Mouse (Mus musculus) cerebellum, postnatal 36 days (tissue): ENCODE results near the gene Atp6v0a1.

ENCODE experiments used
- DNase-seq, 2 experiments: peaks; one replicate each; pipeline ENCODE4 v3.0.0; 2021 to 2022; ENCODE audit warnings: mixed read lengths in 2 of 2

Gene Atp6v0a1

DNA sequence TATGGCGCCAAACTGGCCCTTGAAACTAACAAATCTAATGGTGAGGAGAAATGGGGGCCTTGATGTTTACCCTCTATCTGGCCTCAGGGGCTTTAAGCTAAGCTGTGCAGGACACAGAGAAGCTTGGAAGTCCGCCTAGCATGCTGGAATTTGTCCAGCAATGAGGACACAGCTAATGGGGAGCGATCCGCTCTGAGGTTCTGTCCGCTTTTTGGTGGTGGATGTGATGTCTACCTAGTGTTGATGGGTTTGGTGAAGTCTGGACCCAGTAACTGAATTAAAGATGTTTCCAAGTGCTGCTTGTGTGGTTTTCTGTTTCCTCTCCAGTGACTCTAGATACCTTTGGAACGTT is 77.0 kb downstream of the Atp6v0a1 start:
- DNase-seq: peak; percentile 45 to 56

DNA sequence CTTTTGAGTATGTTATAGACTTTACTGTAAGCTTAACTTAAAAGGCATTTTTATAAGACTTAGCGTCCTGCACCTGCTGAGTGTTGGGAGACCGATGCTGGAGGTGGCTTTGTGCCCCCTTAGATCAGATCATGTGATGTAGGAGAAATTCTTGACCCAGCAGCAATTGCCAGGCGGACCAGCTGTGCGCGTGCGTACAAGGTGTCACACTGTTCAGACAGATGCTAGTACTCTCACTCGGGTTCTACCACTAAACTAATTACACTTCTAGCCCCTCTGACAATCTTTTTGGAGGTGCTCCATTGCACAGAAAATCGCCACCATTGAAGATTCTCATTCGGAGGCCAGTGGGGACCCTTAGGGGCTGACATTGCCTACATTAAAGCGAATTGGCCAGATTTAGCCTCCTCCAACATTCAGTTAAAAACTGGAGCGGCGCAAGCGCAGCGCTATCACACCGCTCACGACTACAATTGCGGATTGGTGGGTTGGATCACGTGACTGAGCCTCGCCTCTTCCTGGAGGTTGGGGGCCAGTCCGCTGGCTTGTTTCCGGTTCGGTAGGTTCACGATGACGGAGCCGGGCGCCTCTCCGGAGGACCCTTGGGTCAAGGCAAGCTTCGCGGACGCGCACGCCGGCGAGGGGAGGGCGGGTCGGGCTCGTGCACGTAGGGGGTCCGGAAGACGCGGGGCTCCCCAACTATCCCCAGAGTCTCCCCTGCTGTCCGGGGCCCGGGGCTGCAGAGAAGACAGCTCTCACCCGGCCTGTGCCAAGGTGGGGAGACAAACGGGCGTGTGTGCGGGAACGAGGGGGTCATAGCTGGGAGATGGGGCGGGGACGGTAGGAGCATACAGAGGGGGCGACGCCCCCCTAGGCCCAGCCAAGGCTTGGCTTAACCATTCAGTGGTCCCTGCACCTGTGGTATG is 77.8 kb downstream of the Atp6v0a1 start, which contains the start of gene Mlx:
Gene Mlx, plus strand, starts transcription at position 522 of the 926 bp plus-strand sequence.
- peak; percentile 89 to 92 for DNase-seq

DNA sequence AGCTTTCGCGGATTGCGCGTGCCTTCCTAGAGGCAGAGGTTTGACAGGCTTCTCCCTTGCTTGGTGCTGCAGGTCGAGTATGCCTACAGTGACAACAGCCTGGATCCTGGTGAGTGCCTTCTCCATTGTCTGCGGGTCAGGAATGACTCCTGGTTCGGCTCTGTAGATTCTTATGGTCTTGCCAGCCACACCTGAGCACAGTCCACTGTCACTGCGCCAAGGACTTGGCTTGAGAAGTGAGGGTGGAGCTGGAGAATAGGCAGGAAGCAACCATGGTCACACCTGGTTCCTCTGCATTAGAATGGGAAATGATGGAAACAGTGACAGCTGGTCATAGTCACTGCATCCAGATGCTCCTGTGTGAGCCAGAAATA is 78.4 kb downstream of the Atp6v0a1 start:
- no peak for DNase-seq

DNA sequence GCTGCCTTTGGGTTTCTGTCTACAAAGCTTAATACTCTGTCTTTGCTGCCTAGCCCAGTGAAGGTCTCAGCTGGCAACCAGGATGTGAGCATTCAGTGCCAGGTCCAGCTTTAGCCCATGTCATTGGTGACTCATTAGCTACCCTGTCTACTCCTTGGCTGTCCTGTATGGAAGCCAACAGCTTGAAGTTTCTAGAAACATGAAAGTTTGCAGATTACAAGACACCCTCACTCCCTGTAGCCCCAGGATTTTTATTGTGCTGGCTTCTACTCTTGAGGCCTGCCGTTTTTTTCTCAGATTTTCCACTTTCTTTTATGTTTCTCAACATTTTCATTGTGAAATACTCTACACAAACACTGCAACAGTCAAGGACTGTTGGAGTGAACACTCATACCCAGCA is 80.7 kb downstream of the Atp6v0a1 start:
- no peak for DNase-seq

DNA sequence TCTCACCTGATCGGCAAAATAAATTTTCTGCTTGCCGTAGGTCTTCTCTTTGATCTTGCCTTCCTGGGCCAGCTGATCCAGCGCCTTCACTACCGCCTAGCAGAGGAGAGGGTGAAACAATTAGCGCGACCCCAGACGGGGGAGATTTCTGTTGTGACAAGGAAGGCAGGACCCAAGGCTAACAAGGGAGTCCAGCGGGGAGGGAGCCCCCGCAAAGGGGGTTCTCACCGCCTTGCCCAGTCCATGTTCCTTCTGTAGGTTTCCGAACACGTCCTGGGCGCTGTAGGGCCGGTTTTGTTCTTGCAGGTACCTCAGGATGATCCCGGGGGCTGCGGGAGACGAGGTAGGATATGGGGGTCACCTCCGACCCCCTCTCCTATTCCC is 85.7 kb downstream of the Atp6v0a1 start:
- peak in 1 of 2 experiments; percentile 30 for DNase-seq

DNA sequence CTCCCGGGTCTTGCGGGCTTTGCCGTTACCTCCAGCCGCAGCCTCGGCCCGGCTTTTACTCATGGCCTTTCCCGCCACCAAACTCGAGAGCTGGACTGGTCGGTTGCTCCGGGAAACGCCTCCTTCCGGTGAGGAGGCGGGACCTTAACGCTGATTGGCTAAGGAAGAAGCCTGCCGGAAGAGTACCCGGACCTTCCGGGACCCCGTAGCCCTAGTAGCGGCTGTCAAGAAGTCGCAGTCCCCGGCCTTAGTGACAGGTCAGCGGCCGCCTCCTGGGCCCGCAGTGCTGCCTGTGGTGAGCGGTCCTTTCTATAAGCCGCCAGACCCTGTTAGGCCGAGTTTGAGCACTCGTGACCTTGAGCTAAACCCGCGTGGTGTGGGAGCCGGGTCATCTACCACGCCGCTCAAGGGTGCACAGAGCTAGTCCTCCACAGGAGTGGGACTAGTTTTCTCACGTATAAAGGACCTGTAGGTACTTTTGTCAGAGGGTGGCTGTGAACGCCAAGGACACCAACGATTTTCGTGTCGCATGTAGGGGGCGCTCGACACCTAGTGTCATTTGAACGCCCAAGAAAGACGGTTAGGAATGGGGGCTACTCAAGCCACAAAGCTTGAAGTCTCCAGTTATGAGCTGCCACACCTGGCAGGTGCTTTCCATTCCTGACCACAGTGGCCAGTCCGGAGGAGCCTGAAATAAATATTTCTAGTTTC is 86.2 kb downstream of the Atp6v0a1 start, which contains the start of gene Psmc3ip:
Gene Psmc3ip, minus strand, starts transcription at position 123 of the 711 bp plus-strand sequence.
- DNase-seq: peak; percentile 94 to 95

DNA sequence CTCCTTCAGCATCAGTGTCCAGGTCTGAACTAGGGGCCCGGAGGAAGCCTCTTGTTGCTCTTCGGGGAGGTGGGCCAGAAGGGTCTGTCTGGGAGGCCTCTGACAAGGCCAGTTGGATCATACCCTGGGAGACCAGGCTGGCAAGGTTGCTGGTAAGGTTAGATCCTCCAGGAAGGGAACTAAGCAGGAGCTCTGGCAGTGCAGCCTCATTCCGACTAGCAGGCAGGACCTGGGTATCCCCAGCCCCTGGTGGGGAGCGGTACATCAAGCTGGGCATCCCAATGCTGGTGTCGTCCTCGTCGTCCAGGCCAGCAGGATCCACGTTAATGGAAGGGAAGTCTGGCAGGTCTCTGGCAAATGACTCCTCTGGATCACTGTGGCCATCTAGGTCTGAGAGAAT is 89.0 kb downstream of the Atp6v0a1 start:
- no peak for DNase-seq

DNA sequence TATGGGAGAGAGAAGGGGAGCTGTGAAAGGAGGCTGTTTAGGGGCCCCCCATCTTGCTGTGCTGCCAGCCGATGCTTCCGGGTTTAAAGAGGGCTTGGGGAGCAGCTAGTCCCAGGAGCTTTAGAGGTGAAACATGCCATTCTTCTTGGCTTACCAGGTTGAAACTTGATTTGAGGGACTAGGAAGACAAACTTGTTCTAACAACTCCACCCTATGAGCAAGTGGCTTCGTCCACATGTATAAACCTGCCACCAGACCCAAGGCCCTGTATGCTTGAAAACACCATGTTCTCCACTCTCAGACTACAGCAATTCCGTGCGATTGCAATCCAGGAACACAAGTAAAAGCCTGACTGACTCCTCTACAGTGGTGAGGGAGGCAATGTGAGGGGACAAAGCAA is 93.8 kb downstream of the Atp6v0a1 start:
- no peak for DNase-seq

DNA sequence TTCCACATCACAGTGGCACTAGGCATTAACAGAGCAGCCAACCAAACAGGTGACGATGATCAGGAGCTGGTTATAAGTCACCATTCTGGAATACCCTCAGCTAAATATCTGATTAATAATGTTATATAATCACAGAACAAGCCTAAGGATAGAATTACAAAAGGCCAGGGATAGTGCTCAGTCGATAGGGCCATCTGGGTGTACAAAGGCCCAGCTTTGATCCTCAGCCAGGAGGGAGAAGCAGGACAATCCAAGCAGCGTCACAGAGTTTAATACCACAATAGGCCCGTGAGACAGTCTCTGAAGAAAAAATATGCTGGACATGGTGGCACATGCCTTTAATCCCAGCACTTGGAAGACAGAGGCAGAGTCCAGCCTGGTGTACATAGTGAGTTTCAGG is 100.1 kb downstream of the Atp6v0a1 start:
- DNase-seq: no peak

DNA sequence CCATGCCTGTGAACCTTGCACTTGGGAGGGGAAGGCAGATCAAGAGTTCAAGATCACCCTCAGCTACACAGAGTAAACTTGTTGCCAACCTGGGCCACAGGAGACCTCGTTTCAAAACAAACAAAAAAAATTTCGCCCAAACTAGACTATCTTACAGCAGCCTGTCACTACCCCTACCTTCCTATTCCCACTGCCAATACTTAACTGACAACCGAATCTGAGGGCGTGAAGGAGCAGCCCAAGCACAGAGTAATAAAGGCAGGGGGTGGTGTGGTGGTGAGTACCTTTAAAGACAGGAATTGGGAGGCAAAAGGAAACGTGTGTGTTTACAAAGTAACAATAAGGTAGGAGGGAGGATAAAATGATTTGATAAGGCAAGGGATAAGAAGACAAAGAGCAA is 101.5 kb downstream of the Atp6v0a1 start:
- no peak for DNase-seq

DNA sequence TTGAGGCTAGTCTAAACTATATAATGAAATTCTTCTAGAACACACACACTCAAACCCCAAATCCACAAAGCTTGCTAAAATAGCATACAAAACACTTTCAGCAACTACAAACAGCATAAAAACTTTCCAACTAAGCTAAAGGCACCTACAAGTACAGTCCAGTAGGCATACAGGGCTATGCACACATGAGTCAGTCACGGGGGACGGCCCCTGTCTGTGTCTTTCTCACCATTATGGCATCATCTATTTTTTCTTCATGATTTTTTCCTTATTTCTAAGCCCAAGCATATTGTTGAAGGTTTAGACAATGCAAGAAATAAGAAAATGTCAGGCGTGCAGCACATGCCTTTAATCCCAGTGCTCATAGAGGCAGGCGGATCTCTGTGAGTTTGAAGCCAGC is 101.9 kb downstream of the Atp6v0a1 start:
- DNase-seq: no peak

DNA sequence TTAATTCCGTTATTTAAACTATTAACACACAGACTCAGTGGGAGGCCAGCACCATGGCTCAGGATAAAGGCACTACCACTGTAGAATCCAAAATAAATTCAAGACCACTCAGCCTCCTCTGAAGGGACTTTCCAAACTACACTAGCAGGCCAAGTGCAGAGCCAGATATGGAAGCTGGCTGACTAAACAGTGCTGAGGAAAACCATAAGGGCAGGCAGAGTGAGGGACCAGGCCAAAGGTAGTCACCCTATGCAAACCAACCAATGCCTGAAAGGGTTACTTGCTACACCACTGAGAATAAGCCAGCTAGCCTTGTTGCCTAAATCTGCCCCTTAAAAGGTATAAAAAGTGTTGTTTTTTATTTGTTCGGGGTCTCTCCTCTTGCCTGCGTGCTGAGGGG is 102.9 kb downstream of the Atp6v0a1 start:
- no peak for DNase-seq
